8 mouse cellular contexts compared by ENCODE assay signal in genomic region chr7:19344938-19345471, GRCm38 (mm10). TPM values are rescaled to one million over a fixed set of nuclear protein-coding genes. Genes with fewer than 3 reads are reported as not detected.
DNase-seq lines count a peak whose midpoint lies in the region; ATAC-seq lines count a peak whose summit lies in the region.

No protein-coding gene starts in this region.

- peak overlapping the region; percentile 73 to 80 for H3K27ac ChIP-seq in heart, embryonic 14.5 days (replicated peaks in 1 of 2; ENCODE audit: control insufficient read depth in 1 of 2, insufficient read depth in 1 of 2, low read depth in 2 of 2, low read length in 2 of 2)
- peak overlapping the region; percentile 70; the same call in 1 of the 2 replicates for H3K27ac ChIP-seq in liver, embryonic 13.5 days
- H3K27ac ChIP-seq in stomach, embryonic 16.5 days (ENCODE audit: low read length) = peak overlapping the region; percentile 92

- DNase-seq in CD4-positive helper T cell, adult 2 months (ENCODE audit: low read depth, low spot score) = peak; percentile 99
- DNase-seq in brain, embryonic 18.5 days (ENCODE audit: low read depth, low spot score) = peak; percentile 90
- peak; percentile 98 for DNase-seq in kidney, postnatal 14 days
- DNase-seq in liver, embryonic 13.5 days = peak; percentile 97
- peak; percentile 95 for DNase-seq in neural tube, embryonic 10.5 days (ENCODE audit: extremely low spot score, low spot score)

- peak; percentile 86 for ATAC-seq in erythroid progenitor cell, adult 5-6 weeks (replicated peaks; ENCODE audit: low FRiP score, poor library complexity, severe bottlenecking)
- peak; percentile 79 for ATAC-seq in heart, embryonic 14.5 days (ENCODE audit: insufficient number of reproducible peaks, insufficient read depth, low FRiP score, low read depth)
- peak; percentile 93 for ATAC-seq in liver, embryonic 13.5 days (ENCODE audit: low read depth)
- ATAC-seq in stomach, embryonic 16.5 days (ENCODE audit: insufficient read depth, low FRiP score) = peak; percentile 95

- H3K4me1 ChIP-seq in heart, embryonic 14.5 days (ENCODE audit: control insufficient read depth in 2 of 2, insufficient read depth in 2 of 2, low read length in 2 of 2) = peaks cover 21 to 36% of the 10 kb centered on the region in 2 experiments
- H3K4me1 ChIP-seq in liver, embryonic 13.5 days (replicated peaks) = peaks cover 44% of the 10 kb centered on the region
- peaks cover 21% of the 10 kb centered on the region for H3K4me1 ChIP-seq in stomach, embryonic 16.5 days (ENCODE audit: control insufficient read depth, insufficient read depth, low read length)

- WGBS in heart, embryonic 14.5 days = under 1% methylated on average over 31 of the region's 31 CpGs
- WGBS in liver, embryonic 13.5 days (ENCODE audit: insufficient replicate concordance) = under 1% methylated on average over 31 of the region's 31 CpGs
- WGBS in stomach, embryonic 16.5 days = under 1% methylated on average over 31 of the region's 31 CpGs

- peak overlapping the region; percentile 82 for H3K4me2 ChIP-seq in heart, embryonic 14.5 days (ENCODE audit: low read length)
- peak overlapping the region; percentile 85 for H3K4me2 ChIP-seq in liver, embryonic 13.5 days
- peak overlapping the region; percentile 90 for H3K4me2 ChIP-seq in stomach, embryonic 16.5 days (ENCODE audit: low read depth, low read length)

- H3K9me3 ChIP-seq in heart, embryonic 14.5 days (ENCODE audit: control insufficient read depth, low read length) = no peaks in the 10 kb centered on the region
- H3K9me3 ChIP-seq in liver, embryonic 13.5 days (replicated peaks) = no peaks in the 10 kb centered on the region
- H3K9me3 ChIP-seq in stomach, embryonic 16.5 days (replicated peaks; ENCODE audit: control insufficient read depth, low read length) = no peaks in the 10 kb centered on the region

- peak overlapping the region; percentile 79 for H3K9ac ChIP-seq in heart, embryonic 14.5 days (ENCODE audit: low read length)
- peak overlapping the region; percentile 67 for H3K9ac ChIP-seq in liver, embryonic 13.5 days
- peak overlapping the region; percentile 87 for H3K9ac ChIP-seq in stomach, embryonic 16.5 days (ENCODE audit: low read length)

- H3K4me3 ChIP-seq in heart, embryonic 14.5 days (ENCODE audit: control insufficient read depth in 1 of 2, insufficient read depth in 1 of 2, low read depth in 1 of 2, low read length in 2 of 2) = peak overlapping the region; percentile 69 to 95
- H3K4me3 ChIP-seq in liver, embryonic 13.5 days (replicated peaks) = peak overlapping the region; percentile 70
- peak overlapping the region; percentile 88 for H3K4me3 ChIP-seq in stomach, embryonic 16.5 days (replicated peaks; ENCODE audit: low read length)

- H3K36me3 ChIP-seq in heart, embryonic 14.5 days (ENCODE audit: control insufficient read depth, insufficient read depth, low read length) = peaks cover 24% of the 10 kb centered on the region
- peaks cover 14% of the 10 kb centered on the region for H3K36me3 ChIP-seq in liver, embryonic 13.5 days
- 0 out of 2 replicates have a peak, but pooled peaks cover 4% of the 10 kb centered on the region for H3K36me3 ChIP-seq in stomach, embryonic 16.5 days (ENCODE audit: control insufficient read depth, insufficient read depth, low read length)

- no peaks in the 10 kb centered on the region for H3K27me3 ChIP-seq in heart, embryonic 14.5 days (ENCODE audit: control insufficient read depth, insufficient read depth, low read length)
- peaks cover 39% of the 10 kb centered on the region for H3K27me3 ChIP-seq in liver, embryonic 13.5 days
- 0 out of 2 replicates have a peak, but pooled peaks cover 5% of the 10 kb centered on the region for H3K27me3 ChIP-seq in stomach, embryonic 16.5 days (ENCODE audit: control insufficient read depth, insufficient read depth, low read length)

RNA-seq across cellular contexts. Expression of gene Ercc1, which starts 0.4 kb away (rescaled TPM):
- total RNA-seq in erythroid progenitor cell, adult 5-6 weeks (2015; ENCODE audit: low replicate concordance) = 3.6 and 12.6 TPM in 2 replicates
- total RNA-seq in erythroid progenitor cell, adult 5-6 weeks (2017; ENCODE audit: low replicate concordance) = 1.2 and 1.8 TPM in 2 replicates
- polyA plus RNA-seq in heart, embryonic 14.5 days (2014; fragmentation: Nextera tagmentation; extraction: Ambion mirVana) = 60.0 and 68.7 TPM in 2 replicates
- polyA plus RNA-seq in liver, embryonic 13.5 days (2015; fragmentation: Nextera tagmentation; extraction: Ambion mirVana) = 19.1 and 21.0 TPM in 2 replicates
- polyA plus RNA-seq in stomach, embryonic 16.5 days (2015; fragmentation: Nextera tagmentation; extraction: Ambion mirVana) = 61.4 and 66.5 TPM in 2 replicates

RNA-seq across cellular contexts. Expression of gene Cd3eap, which starts 14.3 kb away (rescaled TPM):
- total RNA-seq in erythroid progenitor cell, adult 5-6 weeks (2015; ENCODE audit: low replicate concordance) = 2.1 and 3.6 TPM in 2 replicates
- total RNA-seq in erythroid progenitor cell, adult 5-6 weeks (2017; ENCODE audit: low replicate concordance) = 0.45 and 4.0 TPM in 2 replicates
- 12.7 and 15.7 TPM in 2 replicates for polyA plus RNA-seq in heart, embryonic 14.5 days (2014; fragmentation: Nextera tagmentation; extraction: Ambion mirVana)
- polyA plus RNA-seq in liver, embryonic 13.5 days (2015; fragmentation: Nextera tagmentation; extraction: Ambion mirVana) = 15.0 and 16.3 TPM in 2 replicates
- 22.9 and 23.0 TPM in 2 replicates for polyA plus RNA-seq in stomach, embryonic 16.5 days (2015; fragmentation: Nextera tagmentation; extraction: Ambion mirVana)

RNA-seq across cellular contexts. Expression of gene Ppp1r13l, which starts 14.5 kb away (rescaled TPM):
- total RNA-seq in erythroid progenitor cell, adult 5-6 weeks (2015; ENCODE audit: low replicate concordance) = not detected in 2 replicates
- total RNA-seq in erythroid progenitor cell, adult 5-6 weeks (2017; ENCODE audit: low replicate concordance) = 0.64 and 1.7 TPM in 2 replicates
- polyA plus RNA-seq in heart, embryonic 14.5 days (2014; fragmentation: Nextera tagmentation; extraction: Ambion mirVana) = 15.2 and 15.4 TPM in 2 replicates
- polyA plus RNA-seq in liver, embryonic 13.5 days (2015; fragmentation: Nextera tagmentation; extraction: Ambion mirVana) = 1.1 and 1.2 TPM in 2 replicates
- polyA plus RNA-seq in stomach, embryonic 16.5 days (2015; fragmentation: Nextera tagmentation; extraction: Ambion mirVana) = 7.8 and 9.6 TPM in 2 replicates

RNA-seq across cellular contexts. Expression of gene Fosb, which starts 35.2 kb away (rescaled TPM):
- total RNA-seq in erythroid progenitor cell, adult 5-6 weeks (2015; ENCODE audit: low replicate concordance) = 6.3 and 7.9 TPM in 2 replicates
- total RNA-seq in erythroid progenitor cell, adult 5-6 weeks (2017; ENCODE audit: low replicate concordance) = 1.3 and 3.3 TPM in 2 replicates
- polyA plus RNA-seq in heart, embryonic 14.5 days (2014; fragmentation: Nextera tagmentation; extraction: Ambion mirVana) = 0.22 TPM in 1 of 2 replicates, not detected in the other
- 0.03 TPM in 1 of 2 replicates, not detected in the other for polyA plus RNA-seq in liver, embryonic 13.5 days (2015; fragmentation: Nextera tagmentation; extraction: Ambion mirVana)
- 0.25 and 0.27 TPM in 2 replicates for polyA plus RNA-seq in stomach, embryonic 16.5 days (2015; fragmentation: Nextera tagmentation; extraction: Ambion mirVana)

RNA-seq across cellular contexts. Expression of gene Ercc2, which starts 36.8 kb away (rescaled TPM):
- 1.7 and 1.8 TPM in 2 replicates for total RNA-seq in erythroid progenitor cell, adult 5-6 weeks (2015; ENCODE audit: low replicate concordance)
- total RNA-seq in erythroid progenitor cell, adult 5-6 weeks (2017; ENCODE audit: low replicate concordance) = 5.3 and 11.3 TPM in 2 replicates
- 4.8 and 6.6 TPM in 2 replicates for polyA plus RNA-seq in heart, embryonic 14.5 days (2014; fragmentation: Nextera tagmentation; extraction: Ambion mirVana)
- polyA plus RNA-seq in liver, embryonic 13.5 days (2015; fragmentation: Nextera tagmentation; extraction: Ambion mirVana) = 8.6 and 9.9 TPM in 2 replicates
- polyA plus RNA-seq in stomach, embryonic 16.5 days (2015; fragmentation: Nextera tagmentation; extraction: Ambion mirVana) = 11.7 and 11.8 TPM in 2 replicates

Comparison
In these comparisons a context has a peak if more than half of its experiments do, and no peak if none do; other contexts are left out.
1. Peak in every context shown above with its lines: DNase-seq, ATAC-seq, H3K4me3 ChIP-seq and H3K27ac ChIP-seq.